Mouse (Mus musculus): ENCODE results near the gene Nudcd2. TPM values are rescaled to one million over a fixed set of nuclear protein-coding genes. Genes with fewer than 3 reads are reported as not detected.
A peak's percentile ranks its signal among the peaks of the same experiment; 100 is the strongest.

Nudcd2 gene
- polyA plus RNA-seq, 1 experiment from 2014 or later = 232 TPM

DNA sequence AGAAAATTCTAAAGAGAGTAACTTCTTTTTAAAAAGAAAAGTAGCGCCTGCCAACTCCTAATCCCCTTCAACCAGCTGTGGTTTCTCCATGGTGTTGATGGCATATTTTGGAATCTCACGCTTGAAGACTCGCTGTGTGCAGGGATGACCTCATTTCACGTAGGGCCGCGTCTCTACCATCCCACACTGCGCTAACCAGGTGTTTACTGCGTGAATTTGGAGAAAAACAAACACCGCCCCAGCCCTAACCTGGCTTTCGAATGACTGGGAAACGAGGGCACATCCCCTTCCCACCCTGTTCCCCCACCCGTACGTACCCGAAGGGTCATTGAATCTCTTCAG lies 499 bp upstream of the Nudcd2 start:
- WGBS = 1% methylated on average over 14 of the region's 14 CpGs
- peak overlapping the region; percentile 96 for H3K27ac ChIP-seq
- peaks cover 58% of the 10 kb centered on the region for H3K36me3 ChIP-seq
- H3K4me1 ChIP-seq = peaks cover 19% of the 10 kb centered on the region
- H3K9me3 ChIP-seq (replicated peaks) = no peaks in the 10 kb centered on the region
- DNase-seq (ENCODE audit: low spot score) = no peak
- H3K27me3 ChIP-seq (ENCODE audit: low read depth, poor library complexity, severe bottlenecking) = no peaks in the 10 kb centered on the region
- peak overlapping the region; percentile 91 for H3K4me3 ChIP-seq

- WGBS = 6% methylated on average over 11 of the region's 11 CpGs
- H3K27me3 ChIP-seq (ENCODE audit: low read depth, poor library complexity, severe bottlenecking) = no peaks in the 10 kb centered on the region
- H3K9me3 ChIP-seq (replicated peaks) = no peaks in the 10 kb centered on the region
- peaks cover 19% of the 10 kb centered on the region for H3K4me1 ChIP-seq
- peak overlapping the region; percentile 96 for H3K27ac ChIP-seq
- no peak for DNase-seq (ENCODE audit: low spot score)
- H3K36me3 ChIP-seq = peaks cover 58% of the 10 kb centered on the region
- H3K4me3 ChIP-seq = peak overlapping the region; percentile 91
Observed at GRCm38 (mm10) chr11:40734251-40734752, 835 bp downstream of the Nudcd2 start.

- WGBS = 96% methylated on average over 3 of the region's 3 CpGs
- Histone ChIP-seq H3K27me3 (ENCODE audit: low read depth, poor library complexity, severe bottlenecking) (no peaks in the 10 kb centered on the region), H3K36me3 (peaks cover 67% of the 10 kb centered on the region), H3K4me1 (peaks cover 11% of the 10 kb centered on the region), H3K27ac (no peak overlapping the region), H3K4me3 (no peak overlapping the region), H3K9me3 (replicated peaks) (no peaks in the 10 kb centered on the region)
- DNase-seq (ENCODE audit: low spot score) = no peak
Observed at GRCm38 (mm10) chr11:40737369-40737768, 3.9 kb downstream of the Nudcd2 start.

- Histone ChIP-seq H3K4me1 (no peaks in the 10 kb centered on the region), H3K36me3 (peaks cover 60% of the 10 kb centered on the region), H3K27ac (no peak overlapping the region), H3K9me3 (replicated peaks) (no peaks in the 10 kb centered on the region), H3K27me3 (ENCODE audit: low read depth, poor library complexity, severe bottlenecking) (no peaks in the 10 kb centered on the region), H3K4me3 (no peak overlapping the region)
- no peak for DNase-seq (ENCODE audit: low spot score)
- WGBS = 94% methylated on average over 12 of the region's 12 CpGs
Observed at GRCm38 (mm10) chr11:40741605-40742262, 8.3 kb downstream of the Nudcd2 start.

DNA sequence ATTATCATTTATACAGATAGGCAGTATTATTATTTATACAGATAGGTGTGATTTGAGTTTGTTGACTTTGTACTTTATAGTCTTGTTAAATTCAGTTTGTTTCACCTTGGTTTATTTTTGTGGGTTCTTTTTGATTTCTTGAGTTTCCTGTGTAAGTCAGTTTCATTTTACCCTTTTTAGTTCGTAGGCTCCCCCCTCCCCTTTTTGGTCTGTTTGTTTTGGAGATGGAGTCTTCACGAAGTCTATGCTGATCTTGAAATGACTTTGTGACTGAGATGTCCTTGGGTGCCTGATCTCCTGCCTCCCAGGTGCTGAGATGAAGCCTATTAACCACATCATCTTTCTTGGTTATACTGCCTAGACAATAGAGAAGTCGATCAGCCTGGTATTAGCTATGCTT lies 10.9 kb downstream of the Nudcd2 start:
- Histone ChIP-seq H3K27me3 (ENCODE audit: low read depth, poor library complexity, severe bottlenecking) (no peaks in the 10 kb centered on the region), H3K9me3 (replicated peaks) (no peaks in the 10 kb centered on the region), H3K27ac (no peak overlapping the region), H3K36me3 (peaks cover 34% of the 10 kb centered on the region), H3K4me1 (no peaks in the 10 kb centered on the region), H3K4me3 (no peak overlapping the region)
- no peak for DNase-seq (ENCODE audit: low spot score)
- WGBS = 89% methylated on average over 3 of the region's 3 CpGs

DNA sequence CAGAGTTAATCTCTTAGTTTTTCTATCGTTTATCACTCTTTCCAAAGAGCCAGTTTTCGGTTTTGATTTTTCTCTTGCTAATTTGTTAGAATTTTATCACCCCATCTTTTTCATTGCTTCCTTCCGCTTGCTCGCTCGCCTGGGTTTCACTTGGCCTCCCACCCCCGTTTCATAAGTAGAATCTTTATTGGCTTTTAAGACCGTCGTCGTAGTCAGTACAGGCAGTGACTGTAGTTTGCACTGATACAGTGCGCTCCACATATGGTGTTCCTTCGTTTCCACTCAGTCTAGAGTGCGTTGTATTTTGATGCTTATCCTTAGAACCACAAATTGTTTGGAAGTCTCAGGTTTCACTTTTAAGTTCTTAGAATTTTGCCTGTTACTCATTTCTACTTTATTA lies 12.9 kb downstream of the Nudcd2 start:
- no peak for DNase-seq (ENCODE audit: low spot score)

DNA sequence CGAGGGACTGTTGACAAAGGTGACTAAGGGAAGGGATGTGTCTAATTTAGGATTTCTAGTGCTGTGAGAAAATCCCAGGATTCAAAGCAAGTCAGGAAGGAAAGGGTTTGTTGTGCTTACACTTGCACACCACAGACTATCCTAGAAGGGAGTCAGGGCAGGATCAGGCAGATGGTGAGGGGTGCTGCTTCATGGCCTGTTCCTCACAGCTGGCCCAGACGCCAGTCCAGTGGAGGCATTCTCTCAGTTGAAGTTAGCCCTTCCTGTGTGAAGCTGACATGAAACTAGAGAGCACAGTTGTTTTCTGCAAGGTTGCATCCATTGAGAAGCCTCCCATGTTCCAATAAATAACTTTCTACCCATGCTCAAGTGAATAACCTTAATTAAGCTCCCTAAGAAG lies 14.2 kb downstream of the Nudcd2 start:
- H3K9me3 ChIP-seq (replicated peaks) = no peaks in the 10 kb centered on the region
- H3K27me3 ChIP-seq (ENCODE audit: low read depth, poor library complexity, severe bottlenecking) = no peaks in the 10 kb centered on the region
- H3K4me3 ChIP-seq = no peak overlapping the region
- peaks cover 7% of the 10 kb centered on the region; the same call in 1 of the 2 replicates for H3K36me3 ChIP-seq
- no peak for DNase-seq (ENCODE audit: low spot score)
- no peak overlapping the region for H3K27ac ChIP-seq
- H3K4me1 ChIP-seq = no peaks in the 10 kb centered on the region
- WGBS = 61% methylated on average over 2 of the region's 2 CpGs

More for the DNA sequence above, 12.9 kb downstream of the Nudcd2 start:
- peaks cover 13% of the 10 kb centered on the region for H3K36me3 ChIP-seq
- H3K4me1 ChIP-seq = no peaks in the 10 kb centered on the region
- no peak overlapping the region for H3K27ac ChIP-seq
- no peaks in the 10 kb centered on the region for H3K27me3 ChIP-seq (ENCODE audit: low read depth, poor library complexity, severe bottlenecking)
- WGBS = 92% methylated on average over 12 of the region's 12 CpGs
- H3K4me3 ChIP-seq = no peak overlapping the region
- no peaks in the 10 kb centered on the region for H3K9me3 ChIP-seq (replicated peaks)

GRCm38 (mm10) chr11:40753836-40754235 lies 20.4 kb downstream of the Nudcd2 start:
- no peak for DNase-seq (ENCODE audit: low spot score)
- Histone ChIP-seq H3K36me3 (no peaks in the 10 kb centered on the region), H3K4me3 (no peak overlapping the region), H3K4me1 (peaks cover 11% of the 10 kb centered on the region), H3K27me3 (ENCODE audit: low read depth, poor library complexity, severe bottlenecking) (no peaks in the 10 kb centered on the region), H3K27ac (no peak overlapping the region), H3K9me3 (replicated peaks) (no peaks in the 10 kb centered on the region)
- WGBS = 77% methylated on average over 6 of the region's 6 CpGs

DNA sequence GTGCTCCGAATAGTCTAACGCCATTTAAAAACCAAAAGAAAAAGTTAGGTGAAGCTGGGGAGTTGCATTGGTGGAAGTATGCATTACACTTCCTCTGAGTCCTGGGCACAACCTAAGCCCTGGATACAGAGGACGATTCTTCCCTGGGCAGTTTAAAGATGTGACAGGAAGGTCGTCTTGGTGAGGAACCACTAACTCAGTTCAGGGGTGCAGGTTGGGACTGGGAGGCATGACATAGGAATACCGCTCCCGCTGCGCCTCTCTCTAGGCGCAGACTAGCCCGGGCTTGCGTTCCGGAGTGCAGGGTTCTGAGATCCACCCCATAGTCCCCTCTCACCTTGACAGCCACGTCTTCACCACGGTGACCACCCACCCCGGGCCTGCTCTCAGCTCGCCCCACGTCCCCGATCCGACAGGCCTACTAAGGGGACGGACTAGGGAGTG lies 21.2 kb downstream of the Nudcd2 start:
- WGBS = 4% methylated on average over 19 of the region's 19 CpGs
- H3K36me3 ChIP-seq = no peaks in the 10 kb centered on the region
- H3K4me3 ChIP-seq = peak overlapping the region; percentile 87
- H3K9me3 ChIP-seq (replicated peaks) = no peaks in the 10 kb centered on the region
- H3K4me1 ChIP-seq = peaks cover 11% of the 10 kb centered on the region
- no peaks in the 10 kb centered on the region for H3K27me3 ChIP-seq (ENCODE audit: low read depth, poor library complexity, severe bottlenecking)
- H3K27ac ChIP-seq = peak overlapping the region; percentile 89
- no peak for DNase-seq (ENCODE audit: low spot score)

DNA sequence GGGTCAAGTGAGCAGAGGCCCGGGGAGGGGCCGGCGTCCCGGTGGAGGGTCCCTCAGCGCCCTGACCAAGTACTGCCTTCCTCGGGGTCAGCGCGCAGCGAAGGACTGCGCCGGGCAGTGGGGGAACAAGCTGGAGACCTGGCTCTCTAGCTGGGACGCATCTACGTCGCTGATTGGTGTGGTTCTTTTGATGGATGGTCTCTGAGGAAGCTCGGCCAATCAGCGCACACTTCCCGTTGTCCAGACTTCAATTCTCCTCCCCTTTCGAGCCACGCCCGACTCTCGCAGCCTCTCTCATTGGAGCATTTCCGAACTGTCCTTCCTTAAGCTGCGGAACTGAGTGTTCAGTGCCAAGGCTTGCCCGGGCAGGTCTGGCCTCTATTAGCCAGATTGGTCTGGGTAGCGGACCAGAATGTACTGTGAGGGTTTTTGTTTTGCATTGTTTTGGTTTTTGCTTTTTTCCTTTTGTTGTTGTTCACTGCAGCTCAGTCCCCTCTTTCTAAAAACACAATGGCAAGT lies 21.7 kb downstream of the Nudcd2 start, which contains the start of gene Ccng1:
Gene Ccng1 (minus strand): TSS at position 203 of the 519 bp plus-strand sequence.
- Histone ChIP-seq H3K4me3 (peak within 1 kb of the TSS; percentile 87), H3K27ac (peak within 1 kb of the TSS; percentile 89), H3K27me3 (ENCODE audit: low read depth, poor library complexity, severe bottlenecking) (no peaks in the 10 kb centered on the region), H3K4me1 (peaks cover 11% of the 10 kb centered on the region), H3K9me3 (replicated peaks) (no peaks in the 10 kb centered on the region), H3K36me3 (no peaks in the 10 kb centered on the region)
- WGBS = under 1% methylated on average over 25 of the region's 25 CpGs
- peak; percentile 87 for DNase-seq (ENCODE audit: low spot score)

GRCm38 (mm10) chr11:40755968-40756367 lies 22.5 kb downstream of the Nudcd2 start:
- DNase-seq (ENCODE audit: low spot score) = no peak
- Histone ChIP-seq H3K27me3 (ENCODE audit: low read depth, poor library complexity, severe bottlenecking) (no peaks in the 10 kb centered on the region), H3K9me3 (replicated peaks) (no peaks in the 10 kb centered on the region), H3K4me1 (peaks cover 11% of the 10 kb centered on the region), H3K27ac (peak overlapping the region; percentile 89; the same call in 1 of the 2 replicates), H3K4me3 (no peak overlapping the region), H3K36me3 (no peaks in the 10 kb centered on the region)
- 91% methylated on average over 8 of the region's 8 CpGs for WGBS

GRCm38 (mm10) chr11:40759896-40760295 lies 26.4 kb downstream of the Nudcd2 start:
- Histone ChIP-seq H3K4me1 (0 out of 2 replicates have a peak, but pooled peaks cover 4% of the 10 kb centered on the region), H3K27ac (no peak overlapping the region), H3K4me3 (no peak overlapping the region), H3K9me3 (replicated peaks) (no peaks in the 10 kb centered on the region), H3K36me3 (no peaks in the 10 kb centered on the region), H3K27me3 (ENCODE audit: low read depth, poor library complexity, severe bottlenecking) (no peaks in the 10 kb centered on the region)
- DNase-seq (ENCODE audit: low spot score) = no peak
- WGBS = 90% methylated on average over 8 of the region's 8 CpGs

- no peak for DNase-seq (ENCODE audit: low spot score)
- Histone ChIP-seq H3K27me3 (ENCODE audit: low read depth, poor library complexity, severe bottlenecking) (no peaks in the 10 kb centered on the region), H3K9me3 (replicated peaks) (no peaks in the 10 kb centered on the region), H3K4me1 (no peaks in the 10 kb centered on the region), H3K36me3 (no peaks in the 10 kb centered on the region), H3K4me3 (no peak overlapping the region), H3K27ac (no peak overlapping the region)
- WGBS = 46% methylated on average over 2 of the region's 2 CpGs
Observed at GRCm38 (mm10) chr11:40763395-40763794, 29.9 kb downstream of the Nudcd2 start.
